Mouse (Mus musculus) MEL (cell line): Measurements from ENCODE around the gene Olfr623.

ENCODE experiments used
- CTCF ChIP-seq, 3 experiments: IDR thresholded peaks in 2 of 3; conservative IDR thresholded peaks in 1 of 3; 2 replicates each; pipeline ENCODE4 v1.5.1; 2011 to 2012; ENCODE audit warnings: low read length in 3 of 3, low read depth in 2 of 3, mild to moderate bottlenecking in 2 of 3, improper control_type of control experiment in 1 of 3, inconsistent platforms in 1 of 3, mixed read lengths in 1 of 3, moderate library complexity in 1 of 3; ENCODE audit not compliant: control insufficient read depth in 1 of 3, insufficient read depth in 1 of 3, poor library complexity in 1 of 3, severe bottlenecking in 1 of 3
- MAFK ChIP-seq: IDR thresholded peaks from 2 replicates; pipeline ENCODE4 v1.6.1; 2011; ENCODE audit warnings: low read depth, mild to moderate bottlenecking, low read length, improper control_type of control experiment, borderline replicate concordance
- MAZ ChIP-seq: IDR thresholded peaks from 2 replicates; pipeline ENCODE4 v1.6.1; 2012; ENCODE audit warnings: low read depth, mild to moderate bottlenecking, inconsistent platforms, low read length, improper control_type of control experiment
- UBTF ChIP-seq: IDR thresholded peaks from 2 replicates; pipeline ENCODE4 v1.6.1; 2012; ENCODE audit warnings: low read depth, mild to moderate bottlenecking, inconsistent platforms, low read length, improper control_type of control experiment, moderate library complexity, borderline replicate concordance; ENCODE audit not compliant: insufficient read depth
- ZMIZ1 ChIP-seq: IDR thresholded peaks from 2 replicates; pipeline ENCODE4 v1.6.1; 2012; ENCODE audit warnings: low read depth, mild to moderate bottlenecking, inconsistent platforms, low read length, improper control_type of control experiment, moderate library complexity

GRCm38 (mm10) chr7:103671091-103671490, 7.6 kb upstream of the Olfr623 start, which contains the start of gene Olfr624:
- no peak for TF ChIP-seq MAZ
- no peak for TF ChIP-seq MAFK
- no peak for TF ChIP-seq ZMIZ1
- TF ChIP-seq CTCF (IDR thresholded peaks at IDR 0.05 in 2 of 3, conservative IDR thresholded peaks at IDR 0.05 in 1 of 3; ENCODE audit: control insufficient read depth in 1 of 3, insufficient read depth in 1 of 3, low read depth in 2 of 3, low read length in 3 of 3, poor library complexity in 1 of 3, severe bottlenecking in 1 of 3): no peak
- TF ChIP-seq UBTF: no peak
